Mouse (Mus musculus): ENCODE results near the gene Gemin6. TPM values are rescaled to one million over a fixed set of nuclear protein-coding genes. Genes with fewer than 3 reads are reported as not detected.
"Not testable (repeated sequence)": the region's sequence is repeated elsewhere in the genome, so short reads cannot be mapped to it uniquely, and the experiment has no call there.

Gemin6 gene
- polyA plus RNA-seq, 1 experiment from 2014 or later: 17.6 TPM

DNA sequence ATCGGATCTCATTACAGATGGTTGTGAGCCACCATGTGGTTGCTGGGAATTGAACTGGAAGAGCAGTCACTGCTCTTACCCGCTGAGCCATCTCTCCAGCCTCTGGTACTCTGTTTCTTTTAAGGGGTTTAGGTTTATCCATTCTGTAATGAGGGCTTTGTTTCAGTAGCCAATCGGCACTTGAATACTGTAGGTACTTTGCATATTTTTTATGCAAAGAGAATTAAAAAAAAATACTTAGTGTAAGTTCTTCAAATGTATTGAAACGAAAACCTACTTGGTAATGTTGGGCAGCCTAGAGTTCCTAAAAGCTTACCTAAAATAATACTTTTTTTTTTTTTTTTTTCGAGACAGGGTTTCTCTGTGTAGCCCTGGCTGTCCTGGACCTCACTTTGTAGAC is 13.2 kb downstream of the Gemin6 start:
- no peak for ATAC-seq (ENCODE audit: low FRiP score, low read depth)
- H3K9me3 ChIP-seq: no peaks in the 10 kb centered on the region
- no peak overlapping the region for H3K9ac ChIP-seq
- H3K4me1 ChIP-seq (replicated peaks): no peaks in the 10 kb centered on the region
- no peaks in the 10 kb centered on the region for H3K27me3 ChIP-seq
- no peak overlapping the region for H3K27ac ChIP-seq (replicated peaks)
- peaks cover 54% of the 10 kb centered on the region for H3K36me3 ChIP-seq
- no peak overlapping the region for H3K4me2 ChIP-seq
- H3K4me3 ChIP-seq: no peak overlapping the region
- WGBS: 89% methylated on average over 5 of the region's 5 CpGs

DNA sequence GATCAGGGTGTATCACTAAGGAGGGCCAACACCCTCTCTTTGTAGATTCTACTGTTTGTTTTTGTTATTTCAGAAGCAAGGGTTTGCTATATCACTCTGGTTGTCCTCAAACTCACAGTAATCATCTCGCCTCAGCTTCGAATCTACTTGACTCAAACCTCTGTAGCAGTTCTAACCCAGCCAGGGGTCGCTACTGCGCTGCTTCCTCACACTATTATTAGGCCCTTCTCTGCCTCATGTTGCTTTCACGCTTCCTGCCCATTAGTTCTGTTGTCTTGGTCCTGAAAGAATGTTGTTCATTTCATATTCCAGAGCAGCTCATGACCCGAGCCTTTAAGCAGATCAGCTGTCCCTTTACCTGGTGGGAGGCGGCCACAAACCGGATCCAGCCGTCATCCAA is 17.4 kb downstream of the Gemin6 start:
- H3K9ac ChIP-seq: no peak overlapping the region
- no peaks in the 10 kb centered on the region for H3K9me3 ChIP-seq
- no peak for ATAC-seq (ENCODE audit: low FRiP score, low read depth)
- WGBS: 86% methylated on average over 9 of the region's 9 CpGs
- H3K27ac ChIP-seq (replicated peaks): no peak overlapping the region
- H3K27me3 ChIP-seq: no peaks in the 10 kb centered on the region
- no peak overlapping the region for H3K4me3 ChIP-seq
- H3K4me1 ChIP-seq (replicated peaks): no peaks in the 10 kb centered on the region
- peaks cover 87% of the 10 kb centered on the region for H3K36me3 ChIP-seq
- no peak overlapping the region for H3K4me2 ChIP-seq

DNA sequence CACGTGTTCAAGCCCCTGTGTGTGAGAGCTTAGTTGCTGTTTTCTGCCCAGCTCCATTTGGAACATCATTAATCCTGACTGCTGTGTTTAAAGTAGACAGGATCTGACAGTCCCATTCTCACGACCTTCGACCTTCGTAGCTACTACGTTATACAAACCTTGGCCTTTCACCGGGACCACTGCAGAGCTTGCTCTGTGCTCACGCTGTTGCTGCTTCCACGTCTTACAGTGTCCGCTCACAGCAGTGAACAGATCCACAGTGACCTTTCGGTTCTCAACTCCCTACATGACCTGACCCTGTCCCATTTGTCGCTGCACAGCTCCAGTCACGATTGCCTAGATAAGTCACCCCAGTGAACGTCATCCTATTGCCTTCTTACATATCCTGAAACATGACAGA is 18.9 kb downstream of the Gemin6 start:
- H3K27ac ChIP-seq (replicated peaks): no peak overlapping the region
- WGBS: 58% methylated on average over 13 of the region's 13 CpGs

DNA sequence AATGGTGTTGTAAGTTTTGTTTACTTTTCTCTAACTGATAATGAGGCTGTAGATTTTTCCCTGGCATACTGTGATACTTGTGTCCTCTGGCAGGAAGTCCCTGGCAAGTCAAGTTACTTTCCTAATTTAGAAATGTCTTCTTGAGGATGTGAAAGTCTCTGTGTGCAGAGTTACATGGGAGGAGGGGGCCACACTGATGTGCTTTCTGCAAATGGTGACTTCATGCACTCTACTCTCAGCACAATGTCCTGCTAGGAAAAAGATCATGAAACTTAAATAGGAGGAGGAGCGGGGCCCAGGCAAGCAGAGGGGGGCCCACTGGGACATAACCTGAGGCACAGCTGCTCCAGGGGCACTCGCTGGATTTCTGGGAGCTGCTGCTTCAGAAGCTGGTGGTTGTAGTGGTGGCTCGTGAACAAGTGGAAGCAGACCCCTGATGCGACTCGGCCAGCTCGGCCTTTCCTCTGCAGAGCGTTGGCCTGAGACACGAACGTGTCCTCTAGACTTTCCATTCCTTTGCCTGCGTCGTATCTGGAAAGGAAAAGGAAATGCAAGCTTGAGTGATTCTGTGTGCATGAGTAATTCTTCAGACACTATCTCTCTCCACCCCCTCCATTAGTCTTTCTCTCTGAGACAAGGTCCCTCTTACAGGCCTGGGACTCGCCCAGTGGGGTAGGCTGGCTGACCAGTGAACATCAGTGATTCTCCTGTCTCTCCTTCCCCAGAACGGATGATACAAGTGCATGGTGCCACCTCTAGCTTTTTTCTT is 28.7 kb downstream of the Gemin6 start:
- Histone ChIP-seq H3K27me3 (no peaks in the 10 kb centered on the region), H3K4me3 (no peak overlapping the region), H3K27ac (replicated peaks) (no peak overlapping the region), H3K9ac (no peak overlapping the region), H3K4me1 (replicated peaks) (no peaks in the 10 kb centered on the region), H3K4me2 (no peak overlapping the region), H3K36me3 (peaks cover 96% of the 10 kb centered on the region), H3K9me3 (no peaks in the 10 kb centered on the region)
- ATAC-seq (ENCODE audit: low FRiP score, low read depth): no peak
- 74% methylated on average over 13 of the region's 13 CpGs for WGBS

More for the DNA sequence above, 18.9 kb downstream of the Gemin6 start:
- ATAC-seq (ENCODE audit: low FRiP score, low read depth): no peak
- no peak overlapping the region for H3K9ac ChIP-seq
- H3K36me3 ChIP-seq: peaks cover 93% of the 10 kb centered on the region
- H3K9me3 ChIP-seq: no peaks in the 10 kb centered on the region
- H3K4me1 ChIP-seq (replicated peaks): no peaks in the 10 kb centered on the region
- no peak overlapping the region for H3K4me2 ChIP-seq
- H3K4me3 ChIP-seq: no peak overlapping the region
- no peaks in the 10 kb centered on the region for H3K27me3 ChIP-seq

DNA sequence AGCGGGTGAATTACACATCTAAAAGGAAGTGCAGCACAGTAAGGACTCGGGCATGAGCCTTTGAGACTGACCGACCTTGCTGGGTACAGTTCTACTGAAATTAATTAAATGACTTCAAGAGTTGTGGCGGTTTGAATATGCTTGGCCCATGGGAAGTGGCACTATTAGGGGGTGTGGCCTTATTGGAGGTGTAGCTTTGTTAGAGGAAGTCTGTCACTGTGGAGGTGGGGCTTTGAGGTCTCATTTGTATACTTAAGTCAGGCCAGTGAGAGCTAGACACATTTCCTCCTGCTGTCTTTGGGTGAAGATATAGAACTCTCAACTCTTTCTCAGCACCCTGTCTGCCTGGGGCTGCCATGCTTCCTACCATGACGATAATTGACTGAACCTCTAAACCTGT is 30.2 kb downstream of the Gemin6 start:
- no peak overlapping the region for H3K27ac ChIP-seq (replicated peaks)
- no peak overlapping the region for H3K4me3 ChIP-seq
- H3K27me3 ChIP-seq: no peaks in the 10 kb centered on the region
- H3K9ac ChIP-seq: no peak overlapping the region
- WGBS: 96% methylated on average over 5 of the region's 5 CpGs
- H3K4me1 ChIP-seq (replicated peaks): no peaks in the 10 kb centered on the region
- ATAC-seq (ENCODE audit: low FRiP score, low read depth): no peak
- no peak overlapping the region for H3K4me2 ChIP-seq
- H3K36me3 ChIP-seq: peaks cover 96% of the 10 kb centered on the region
- H3K9me3 ChIP-seq: no peaks in the 10 kb centered on the region

DNA sequence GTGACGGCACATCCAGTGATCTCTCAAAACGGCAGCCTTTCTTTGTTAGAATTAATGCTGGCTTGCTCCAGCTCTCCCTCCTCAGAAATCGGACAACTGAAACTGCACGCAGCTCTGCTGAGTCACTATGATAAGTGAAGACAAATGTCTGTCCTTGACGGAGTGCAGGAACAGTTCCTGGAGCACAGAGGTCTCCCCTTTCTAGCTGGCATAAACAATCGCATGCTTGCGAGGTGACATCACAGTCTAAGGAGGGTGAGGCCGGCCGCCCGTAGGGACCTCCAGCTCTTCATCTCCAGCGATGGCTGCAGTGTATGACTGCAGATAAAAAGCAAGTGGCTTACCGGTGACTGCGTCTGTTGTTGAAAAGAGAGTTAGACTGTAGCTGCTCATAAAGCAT is 31.0 kb downstream of the Gemin6 start:
- Histone ChIP-seq H3K4me3 (no peak overlapping the region), H3K4me1 (replicated peaks) (no peaks in the 10 kb centered on the region), H3K9me3 (no peaks in the 10 kb centered on the region), H3K4me2 (no peak overlapping the region), H3K36me3 (peaks cover 96% of the 10 kb centered on the region), H3K27me3 (no peaks in the 10 kb centered on the region), H3K9ac (no peak overlapping the region), H3K27ac (replicated peaks) (no peak overlapping the region)
- WGBS: 72% methylated on average over 13 of the region's 13 CpGs
- ATAC-seq (ENCODE audit: low FRiP score, low read depth): no peak

DNA sequence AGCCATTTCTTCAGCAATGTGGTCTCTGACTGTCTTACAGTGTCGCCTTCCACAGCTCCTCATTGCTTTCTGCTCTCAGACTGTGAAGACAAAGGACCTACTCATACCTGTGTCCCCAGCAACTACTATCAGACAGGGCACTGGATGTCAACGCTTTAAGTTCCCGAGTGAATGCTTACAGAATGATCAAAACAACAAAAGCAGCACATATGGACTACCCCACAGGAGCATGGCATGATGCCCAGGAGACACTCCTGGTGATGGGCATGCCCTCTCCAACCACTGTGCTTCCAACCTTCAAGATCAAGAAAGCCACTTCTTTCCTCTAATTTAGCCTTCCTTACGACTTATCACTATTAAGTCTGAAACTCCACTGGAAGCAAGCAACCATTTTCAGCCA is 42.8 kb downstream of the Gemin6 start:
- 92% methylated on average over 4 of the region's 4 CpGs for WGBS
- ATAC-seq (ENCODE audit: low FRiP score, low read depth): no peak
- H3K36me3 ChIP-seq: peaks cover 89% of the 10 kb centered on the region
- no peak overlapping the region for H3K9ac ChIP-seq
- no peak overlapping the region for H3K27ac ChIP-seq (replicated peaks)
- no peak overlapping the region for H3K4me2 ChIP-seq
- H3K9me3 ChIP-seq: no peaks in the 10 kb centered on the region
- no peaks in the 10 kb centered on the region for H3K4me1 ChIP-seq (replicated peaks)
- no peak overlapping the region for H3K4me3 ChIP-seq
- no peaks in the 10 kb centered on the region for H3K27me3 ChIP-seq

DNA sequence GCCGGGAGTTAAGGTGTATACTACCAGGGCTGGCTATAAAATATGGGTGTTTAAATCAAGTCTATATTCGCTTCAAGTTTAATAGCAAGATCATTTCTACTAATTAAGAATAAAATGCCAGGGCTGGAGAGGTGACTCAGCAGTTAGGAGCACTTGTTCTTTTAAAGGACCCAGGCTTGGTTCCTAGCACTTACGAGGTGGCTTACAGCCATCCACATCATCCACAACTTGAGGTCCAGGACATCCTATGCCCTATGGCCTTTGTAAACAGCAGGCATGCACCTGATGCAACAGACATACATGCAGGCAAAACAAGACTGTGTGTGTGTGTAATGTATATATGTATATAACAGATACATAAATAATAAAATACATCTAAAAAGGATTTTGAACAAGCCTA is 43.9 kb downstream of the Gemin6 start:
- no peak overlapping the region for H3K4me2 ChIP-seq
- no peaks in the 10 kb centered on the region for H3K27me3 ChIP-seq
- H3K4me1 ChIP-seq (replicated peaks): no peaks in the 10 kb centered on the region
- peaks cover 91% of the 10 kb centered on the region for H3K36me3 ChIP-seq
- H3K4me3 ChIP-seq: no peak overlapping the region
- WGBS: 94% methylated on average over 3 of the region's 3 CpGs
- no peak for ATAC-seq (ENCODE audit: low FRiP score, low read depth)
- H3K9me3 ChIP-seq: no peaks in the 10 kb centered on the region
- H3K27ac ChIP-seq (replicated peaks): no peak overlapping the region
- no peak overlapping the region for H3K9ac ChIP-seq

DNA sequence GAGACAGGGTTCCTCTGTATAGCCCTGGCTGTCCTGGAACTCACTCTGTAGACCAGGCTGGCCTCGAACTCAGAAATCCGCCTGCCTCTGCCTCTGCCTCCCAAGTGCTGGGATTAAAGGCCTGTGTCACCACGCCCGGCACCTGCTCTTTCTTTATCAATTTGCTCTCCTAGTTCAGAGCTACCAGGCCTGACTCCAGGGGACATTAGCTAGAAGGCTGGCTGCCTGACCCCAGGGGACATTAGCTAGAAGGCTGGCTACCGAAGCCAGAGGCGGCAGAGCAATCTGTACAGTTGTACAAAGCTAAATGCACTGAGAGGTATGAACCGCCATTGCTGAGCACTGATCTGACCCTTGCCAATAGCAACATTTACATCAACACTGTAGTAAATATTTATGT is 46.4 kb downstream of the Gemin6 start:
- ATAC-seq (ENCODE audit: low FRiP score, low read depth); H3K27ac ChIP-seq (replicated peaks); H3K9ac ChIP-seq; H3K27me3 ChIP-seq; H3K9me3 ChIP-seq; H3K4me3 ChIP-seq; H3K4me2 ChIP-seq; H3K4me1 ChIP-seq (replicated peaks): not testable (repeated sequence)
- peaks cover 90% of the 10 kb centered on the region for H3K36me3 ChIP-seq
- WGBS: 90% methylated on average over 7 of the region's 7 CpGs

Other genes starting within 250 kb of the Gemin6 start
- 58.6 and 62.1 TPM in 2 replicates for gene Hnrnpll, start 162.1 kb upstream of the Gemin6 start, polyA plus RNA-seq (2015; fragmentation: Nextera tagmentation; extraction: Ambion mirVana)
- 2.1 and 2.2 TPM in 2 replicates for gene Galm, start 97.0 kb upstream of the Gemin6 start, polyA plus RNA-seq (2015; fragmentation: Nextera tagmentation; extraction: Ambion mirVana)
- gene Srsf7, start 17.1 kb upstream of the Gemin6 start, polyA plus RNA-seq (2015; fragmentation: Nextera tagmentation; extraction: Ambion mirVana): 372 and 395 TPM in 2 replicates
- 0.08 and 0.29 TPM in 2 replicates for gene Ttc39d, start 17.0 kb upstream of the Gemin6 start, polyA plus RNA-seq (2015; fragmentation: Nextera tagmentation; extraction: Ambion mirVana)
- 54.2 and 56.9 TPM in 2 replicates for gene Morn2, start 65.8 kb downstream of the Gemin6 start, polyA plus RNA-seq (2015; fragmentation: Nextera tagmentation; extraction: Ambion mirVana)
- 52.0 and 55.1 TPM in 2 replicates for gene Dhx57, start 66.0 kb downstream of the Gemin6 start, polyA plus RNA-seq (2015; fragmentation: Nextera tagmentation; extraction: Ambion mirVana)
- gene Arhgef33, start 83.0 kb downstream of the Gemin6 start, polyA plus RNA-seq (2015; fragmentation: Nextera tagmentation; extraction: Ambion mirVana): 4.7 and 5.0 TPM in 2 replicates
- gene Gm10190, start 149.1 kb downstream of the Gemin6 start, polyA plus RNA-seq (2015; fragmentation: Nextera tagmentation; extraction: Ambion mirVana): 3.0 and 3.2 TPM in 2 replicates